Mouse (Mus musculus): ENCODE results near the gene Sqstm1.

Sqstm1 gene

GRCm38 (mm10) chr11:50210505-50211151 is at the start of gene Sqstm1, which contains the start of gene Mgat4b:
Gene Sqstm1 (minus strand): TSS chr11:50210827.
Gene Mgat4b (plus strand): TSS chr11:50210890.
- under 1% methylated on average over 48 of the region's 48 CpGs for WGBS

- WGBS: 53% methylated on average over 7 of the region's 7 CpGs
Measured at GRCm38 (mm10) chr11:50258310-50258709, 47.7 kb upstream of the Sqstm1 start.

GRCm38 (mm10) chr11:50256615-50257014 is 46.0 kb upstream of the Sqstm1 start:
- 42% methylated on average over 7 of the region's 7 CpGs for WGBS

- 34% methylated on average over 12 of the region's 12 CpGs for WGBS
Measured at GRCm38 (mm10) chr11:50254010-50254580, 43.5 kb upstream of the Sqstm1 start.

- 36% methylated on average over 1 of the region's 1 CpGs for WGBS
Measured at GRCm38 (mm10) chr11:50253393-50253792, 42.8 kb upstream of the Sqstm1 start.

- 84% methylated on average over 11 of the region's 11 CpGs for WGBS
Measured at GRCm38 (mm10) chr11:50252684-50253265, 42.1 kb upstream of the Sqstm1 start.

- WGBS: 77% methylated on average over 3 of the region's 3 CpGs
Measured at GRCm38 (mm10) chr11:50252166-50252565, 41.5 kb upstream of the Sqstm1 start.

GRCm38 (mm10) chr11:50248473-50249171 is 38.0 kb upstream of the Sqstm1 start:
- 61% methylated on average over 7 of the region's 7 CpGs for WGBS

DNA sequence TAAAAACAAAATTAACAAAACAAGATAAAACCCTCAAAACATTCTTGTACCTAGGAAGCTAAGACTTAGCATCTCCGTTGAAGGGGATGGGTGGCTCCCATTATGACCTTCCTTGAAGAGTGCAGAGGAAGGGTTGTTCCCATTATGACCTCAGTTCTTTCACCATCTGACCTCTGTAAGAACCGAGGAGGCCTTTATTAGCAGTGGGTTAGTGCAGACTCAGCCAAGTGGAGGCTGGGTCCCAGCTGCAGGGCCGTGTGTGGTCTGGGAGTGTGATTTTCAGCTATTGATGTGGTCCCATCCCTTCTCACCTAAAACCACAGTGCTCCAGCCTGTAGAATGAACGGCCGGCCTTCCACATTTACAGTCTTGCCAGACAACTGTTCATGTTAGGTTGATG is 34.6 kb upstream of the Sqstm1 start:
- WGBS: 75% methylated on average over 5 of the region's 5 CpGs

DNA sequence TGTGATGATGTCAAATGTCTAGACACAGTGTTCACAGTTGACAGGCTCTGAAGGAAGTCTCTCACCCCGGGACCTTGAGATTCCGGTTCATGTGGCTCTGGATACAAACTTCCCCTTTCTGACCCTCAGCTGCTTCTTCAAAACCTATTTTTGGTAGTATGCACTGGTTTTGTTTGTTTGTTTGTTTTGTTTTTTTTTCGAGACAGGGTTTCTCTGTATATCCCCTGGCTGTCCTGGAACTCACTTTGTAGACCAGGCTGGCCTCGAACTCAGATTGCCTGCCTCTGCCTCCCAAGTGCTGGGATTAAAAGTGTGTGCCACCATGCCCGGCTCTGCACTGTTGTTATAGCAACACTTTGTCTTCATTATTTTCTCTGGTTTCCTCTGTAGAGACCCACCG is 33.3 kb upstream of the Sqstm1 start:
- WGBS: 70% methylated on average over 6 of the region's 6 CpGs

DNA sequence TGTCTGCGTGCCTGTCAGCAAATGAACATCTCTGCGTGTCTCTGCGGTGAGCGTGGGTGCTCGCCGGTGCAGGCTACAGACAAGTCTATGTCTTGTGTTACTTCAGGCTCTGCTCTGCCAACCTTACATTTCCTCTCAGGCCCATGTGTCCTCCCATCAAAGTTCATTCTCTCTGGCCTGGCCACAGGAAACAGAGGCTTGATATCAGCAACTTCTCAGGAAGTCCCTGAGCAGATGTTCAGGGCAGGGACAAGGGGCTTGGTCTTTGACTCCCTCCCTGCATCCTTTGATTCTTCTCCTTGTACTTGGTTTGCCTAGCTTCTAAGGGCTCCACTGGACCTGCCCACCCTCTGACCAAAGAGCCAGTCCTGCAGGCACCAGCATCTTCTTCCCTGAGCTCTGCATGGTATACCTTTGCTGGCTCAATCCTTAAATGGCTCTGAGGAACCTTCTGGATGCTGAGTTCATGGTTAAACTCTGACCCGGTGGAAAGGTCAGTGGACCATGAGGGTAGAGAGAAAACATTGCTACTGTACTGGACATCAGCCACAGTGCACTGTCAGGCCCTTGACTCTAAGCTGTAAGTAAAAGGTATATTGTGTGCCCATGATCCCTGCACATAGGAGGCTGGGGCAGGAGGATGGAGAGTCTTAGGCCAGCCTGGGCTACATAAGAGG is 29.7 kb upstream of the Sqstm1 start:
- WGBS: 90% methylated on average over 7 of the region's 7 CpGs

DNA sequence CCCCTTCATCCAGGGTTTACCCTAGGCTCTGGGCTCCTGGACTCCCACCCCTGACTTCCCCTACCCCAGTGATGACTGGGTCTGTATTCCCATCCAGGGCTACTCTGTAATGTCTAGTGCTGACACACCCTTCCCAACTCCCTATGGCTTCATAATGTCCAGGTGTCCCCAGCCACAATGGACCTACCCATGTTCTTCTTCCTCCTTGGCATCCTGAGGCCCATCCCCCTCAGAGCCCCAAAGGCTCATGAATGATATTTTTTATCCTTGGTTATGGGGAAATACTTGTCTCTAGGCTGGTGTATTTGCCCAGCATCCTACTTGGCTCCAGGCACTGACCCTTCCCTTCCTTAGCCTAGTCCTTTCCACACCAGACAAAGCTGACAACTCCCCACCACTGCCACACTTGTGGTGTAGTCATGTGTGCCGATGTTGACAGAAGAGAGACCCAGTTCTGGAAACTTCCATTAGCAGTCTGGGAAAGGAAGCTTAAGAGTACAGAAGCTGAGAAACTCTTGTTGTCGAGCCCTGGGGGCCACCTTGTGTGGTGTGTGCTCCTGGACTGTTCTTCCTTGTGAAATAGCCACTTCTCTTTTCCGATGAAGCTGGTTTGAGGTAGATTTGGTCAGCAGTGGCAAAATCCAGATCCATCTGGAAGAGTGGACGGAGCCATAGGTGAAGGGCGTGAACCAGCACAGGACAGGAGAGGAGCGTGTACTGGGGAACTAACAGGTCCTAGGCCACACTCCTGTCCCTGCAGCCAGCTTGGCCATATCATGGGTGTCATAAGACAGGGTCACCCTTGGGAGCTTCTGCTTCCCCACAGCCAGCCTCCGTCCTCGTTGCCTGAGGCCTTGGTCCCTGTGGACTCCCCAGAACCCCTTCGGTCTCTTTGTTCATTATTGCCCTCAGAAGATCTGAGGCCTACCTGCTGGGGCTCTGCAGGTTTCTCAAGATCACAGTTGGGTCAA is 28.5 kb upstream of the Sqstm1 start:
- 93% methylated on average over 9 of the region's 9 CpGs for WGBS

DNA sequence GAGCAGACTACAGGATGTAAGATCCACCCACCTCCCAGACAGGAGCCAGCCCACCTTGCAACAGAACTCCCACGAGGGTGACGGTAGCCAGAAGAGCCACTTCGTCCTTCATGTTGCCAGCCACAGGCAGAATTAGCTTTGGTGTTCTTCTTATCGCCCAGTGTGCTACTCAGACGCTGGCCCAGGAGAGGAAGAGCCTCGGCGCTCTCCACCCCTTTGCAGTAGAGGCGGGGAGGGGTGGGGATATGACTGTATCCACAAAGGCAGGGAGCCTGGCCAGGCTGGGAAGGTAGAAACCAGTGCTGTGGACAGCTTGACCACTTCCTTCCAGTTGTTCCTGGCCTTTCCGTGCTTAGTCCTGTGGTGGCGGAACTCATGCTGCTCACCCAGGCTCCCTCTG is 27.7 kb upstream of the Sqstm1 start, which contains the start of gene Ltc4s:
Gene Ltc4s, minus strand, starts transcription at position 293 of the 400 bp plus-strand sequence.
- 66% methylated on average over 10 of the region's 10 CpGs for WGBS

DNA sequence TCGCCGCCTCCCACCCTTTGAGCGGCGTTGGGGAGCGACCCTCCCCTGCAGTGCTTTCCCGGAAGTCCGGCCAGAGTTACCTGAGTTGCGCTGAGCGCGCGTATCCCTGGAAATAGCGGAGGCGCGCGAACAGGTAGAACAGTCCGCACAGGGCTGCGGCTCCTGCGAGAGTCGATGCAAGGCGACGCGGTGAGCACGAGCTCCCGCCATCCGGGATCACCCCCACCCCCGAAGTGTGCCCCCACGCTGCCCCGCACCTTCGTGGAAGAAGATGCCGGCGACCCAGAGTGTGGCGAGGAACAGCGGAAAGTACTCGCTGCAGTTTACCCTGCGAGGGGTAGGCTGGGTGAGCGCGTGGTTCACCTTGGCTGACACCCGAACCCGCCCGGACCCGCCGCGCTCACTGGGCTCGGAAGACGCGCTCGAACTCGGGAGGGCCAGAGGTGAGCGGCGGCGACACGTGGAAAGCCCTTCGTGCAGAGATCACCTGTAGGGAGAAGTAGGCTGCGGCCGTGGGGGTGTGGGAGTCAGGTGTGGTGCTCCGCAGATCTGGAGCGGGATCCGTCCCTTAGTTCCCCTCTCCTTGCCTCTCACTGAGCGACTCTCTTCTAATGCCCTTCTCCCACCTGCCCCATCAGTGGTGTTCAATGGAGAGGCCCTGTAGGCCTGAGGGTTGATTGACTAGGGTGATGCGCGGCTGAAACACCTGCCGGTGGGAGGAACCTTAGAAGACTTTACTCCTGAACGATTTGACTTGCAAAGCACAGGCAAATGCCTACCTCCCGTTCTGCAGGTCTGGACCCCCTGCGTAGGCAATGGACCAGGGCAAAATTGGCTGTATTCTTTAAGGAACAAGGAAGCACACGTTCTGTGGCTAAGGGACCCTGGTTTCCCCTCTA is 26.6 kb upstream of the Sqstm1 start:
- 12% methylated on average over 66 of the region's 66 CpGs for WGBS

DNA sequence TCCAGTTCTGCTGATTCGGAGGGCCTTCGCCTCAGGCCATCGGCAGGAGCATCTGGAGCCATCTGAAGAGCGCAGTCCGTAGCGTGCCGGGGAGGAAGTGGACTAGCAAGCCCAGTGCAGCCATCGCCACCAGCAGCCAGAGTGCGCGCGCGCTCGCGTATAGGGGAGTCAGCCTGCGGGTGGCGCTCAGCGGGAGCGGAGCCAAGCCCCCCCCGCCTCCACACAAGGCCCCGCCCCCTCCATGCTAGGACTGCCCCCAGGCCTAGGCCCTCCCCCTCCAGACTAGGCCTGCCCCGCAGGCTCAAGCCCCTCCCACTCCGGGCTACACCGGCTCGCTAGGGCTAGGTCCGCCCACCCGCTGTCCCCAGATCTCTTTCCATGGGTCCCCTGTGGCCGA is 25.9 kb upstream of the Sqstm1 start:
- 2% methylated on average over 27 of the region's 27 CpGs for WGBS

GRCm38 (mm10) chr11:50234606-50235005 is 24.0 kb upstream of the Sqstm1 start:
- 95% methylated on average over 25 of the region's 25 CpGs for WGBS

GRCm38 (mm10) chr11:50233993-50234392 is 23.4 kb upstream of the Sqstm1 start:
- WGBS: 76% methylated on average over 11 of the region's 11 CpGs

DNA sequence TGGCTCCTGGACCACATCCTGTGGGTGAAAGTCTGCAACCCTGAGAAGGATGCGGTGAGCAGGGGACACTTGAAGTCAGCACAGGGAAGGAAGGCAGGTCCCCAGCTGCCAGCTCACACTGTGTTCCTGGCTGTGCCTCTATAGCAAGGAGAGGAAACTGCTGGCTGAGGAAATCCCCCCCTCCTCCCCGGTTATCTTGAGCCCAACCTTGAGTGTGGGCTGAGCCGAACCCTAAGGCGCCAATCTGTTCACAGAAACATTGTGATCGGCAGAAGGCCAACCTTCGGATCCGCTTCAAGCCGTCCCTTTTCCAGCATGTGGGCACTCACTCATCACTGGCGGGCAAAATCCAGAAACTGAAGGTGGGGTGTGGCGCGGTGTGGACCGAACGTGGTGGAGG is 22.4 kb upstream of the Sqstm1 start:
- 75% methylated on average over 13 of the region's 13 CpGs for WGBS

GRCm38 (mm10) chr11:50231411-50231810 is 20.8 kb upstream of the Sqstm1 start:
- 31% methylated on average over 8 of the region's 8 CpGs for WGBS
